Mouse (Mus musculus): ENCODE measurements around the gene Ccr9. TPM values are rescaled to one million over a fixed set of nuclear protein-coding genes. Genes with fewer than 3 reads are reported as not detected.
"Not testable (repeated sequence)": the region's sequence is repeated elsewhere in the genome, so short reads cannot be mapped to it uniquely, and the experiment has no call there.

Ccr9 gene
- polyA plus RNA-seq, 1 experiment from 2014 or later = 0.03 TPM

DNA sequence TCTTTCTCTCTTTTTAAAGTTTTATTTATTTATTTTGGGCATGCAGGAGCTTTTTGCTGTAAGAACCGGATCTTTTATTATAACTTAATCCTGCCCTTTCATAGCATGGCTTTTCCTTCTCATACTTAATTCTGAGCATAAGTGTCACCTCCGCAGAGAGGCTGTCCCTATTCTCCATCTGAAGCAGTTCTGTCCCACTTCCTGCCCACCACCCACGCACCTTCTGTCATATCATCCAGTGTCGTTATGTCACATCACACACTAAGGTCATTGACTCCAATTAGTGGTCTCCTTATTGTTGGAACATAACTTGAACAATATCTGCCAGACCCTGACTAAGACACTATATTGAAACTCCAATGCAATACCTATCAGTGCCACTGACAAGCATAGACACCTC is 80.4 kb downstream of the Ccr9 start:
- H3K9me3 ChIP-seq (ENCODE audit: control insufficient read depth, low read length) = no peaks in the 10 kb centered on the region
- H3K36me3 ChIP-seq (ENCODE audit: control insufficient read depth, insufficient read depth, low read length) = no peaks in the 10 kb centered on the region
- DNase-seq (ENCODE audit: low spot score) = no peak
- H3K27ac ChIP-seq (replicated peaks; ENCODE audit: low read depth, low read length) = no peak overlapping the region
- no peaks in the 10 kb centered on the region for H3K4me1 ChIP-seq (ENCODE audit: control insufficient read depth, insufficient read depth, low read length)
- no peak overlapping the region for H3K9ac ChIP-seq (ENCODE audit: low read length)
- WGBS = 76% methylated on average over 4 of the region's 4 CpGs
- H3K4me2 ChIP-seq (ENCODE audit: low read depth, severe bottlenecking) = no peak overlapping the region
- no peaks in the 10 kb centered on the region for H3K27me3 ChIP-seq (ENCODE audit: control insufficient read depth, insufficient read depth, low read length)
- ATAC-seq (ENCODE audit: insufficient number of reproducible peaks, low FRiP score, low TSS enrichment, low read depth) = no peak
- no peak overlapping the region for H3K4me3 ChIP-seq (ENCODE audit: low read depth, low read length)

GRCm38 (mm10) chr9:123760806-123761205 is 82.6 kb downstream of the Ccr9 start:
- no peak for ATAC-seq (ENCODE audit: insufficient number of reproducible peaks, low FRiP score, low TSS enrichment, low read depth)
- Histone ChIP-seq H3K27ac (replicated peaks; ENCODE audit: low read depth, low read length) (no peak overlapping the region), H3K9me3 (ENCODE audit: control insufficient read depth, low read length) (no peaks in the 10 kb centered on the region), H3K9ac (ENCODE audit: low read length) (no peak overlapping the region), H3K27me3 (ENCODE audit: control insufficient read depth, insufficient read depth, low read length) (no peaks in the 10 kb centered on the region), H3K36me3 (ENCODE audit: control insufficient read depth, insufficient read depth, low read length) (no peaks in the 10 kb centered on the region), H3K4me1 (ENCODE audit: control insufficient read depth, insufficient read depth, low read length) (no peaks in the 10 kb centered on the region), H3K4me2 (ENCODE audit: low read depth, severe bottlenecking) (no peak overlapping the region), H3K4me3 (ENCODE audit: low read depth, low read length) (no peak overlapping the region)
- no peak for DNase-seq (ENCODE audit: low spot score)
- WGBS = 89% methylated on average over 3 of the region's 3 CpGs

DNA sequence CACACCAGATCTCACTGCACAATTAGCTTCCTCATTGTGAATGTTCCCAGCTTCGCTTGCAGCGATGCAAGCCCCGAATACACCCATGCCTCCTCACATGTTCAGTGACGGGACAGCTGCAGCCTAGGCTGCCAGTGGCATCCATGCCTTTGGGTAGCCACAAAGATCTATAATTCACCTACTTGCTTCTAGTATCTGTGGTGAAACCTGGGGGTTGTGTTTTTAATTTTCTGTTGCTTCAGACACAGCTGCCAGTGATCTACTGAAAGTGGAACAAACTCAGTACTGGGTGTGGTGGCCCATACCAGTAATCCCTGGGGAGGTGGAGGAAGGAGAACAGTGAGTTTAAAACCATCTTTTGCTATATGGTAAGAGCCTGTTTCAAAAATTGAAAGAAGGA is 84.6 kb downstream of the Ccr9 start:
- Histone ChIP-seq H3K9ac (ENCODE audit: low read length) (no peak overlapping the region), H3K27ac (replicated peaks; ENCODE audit: low read depth, low read length) (no peak overlapping the region), H3K4me1 (ENCODE audit: control insufficient read depth, insufficient read depth, low read length) (no peaks in the 10 kb centered on the region), H3K27me3 (ENCODE audit: control insufficient read depth, insufficient read depth, low read length) (no peaks in the 10 kb centered on the region), H3K9me3 (ENCODE audit: control insufficient read depth, low read length) (no peaks in the 10 kb centered on the region), H3K36me3 (ENCODE audit: control insufficient read depth, insufficient read depth, low read length) (no peaks in the 10 kb centered on the region), H3K4me3 (ENCODE audit: low read depth, low read length) (no peak overlapping the region), H3K4me2 (ENCODE audit: low read depth, severe bottlenecking) (no peak overlapping the region)
- DNase-seq (ENCODE audit: low spot score) = no peak
- ATAC-seq (ENCODE audit: insufficient number of reproducible peaks, low FRiP score, low TSS enrichment, low read depth) = no peak
- WGBS = 87% methylated on average over 4 of the region's 4 CpGs

- no peak for DNase-seq (ENCODE audit: low spot score)
- WGBS = 72% methylated on average over 3 of the region's 3 CpGs
Observed at GRCm38 (mm10) chr9:123763771-123764170, 85.5 kb downstream of the Ccr9 start.

DNA sequence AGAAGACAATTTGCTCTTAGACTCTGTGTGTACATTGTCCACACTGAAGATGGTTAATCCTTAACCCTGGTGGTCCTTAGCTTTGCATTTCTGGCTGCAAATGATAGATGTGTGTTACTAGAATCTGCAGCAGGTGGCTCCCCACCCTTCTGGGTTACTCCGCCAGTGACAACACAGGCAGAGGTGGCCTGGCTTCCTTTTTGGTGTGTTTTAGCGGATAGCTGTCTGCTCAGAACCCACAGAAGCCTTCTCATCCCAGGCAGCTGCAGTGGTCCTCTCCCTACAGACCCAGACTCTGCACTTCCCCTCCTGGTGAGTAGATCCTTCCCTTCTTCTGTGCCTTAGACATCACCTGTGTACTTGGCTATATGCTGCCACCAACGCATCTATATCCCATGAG is 88.8 kb downstream of the Ccr9 start:
- no peak overlapping the region for H3K4me2 ChIP-seq (ENCODE audit: low read depth, severe bottlenecking)
- H3K27me3 ChIP-seq (ENCODE audit: control insufficient read depth, insufficient read depth, low read length) = no peaks in the 10 kb centered on the region
- H3K9ac ChIP-seq (ENCODE audit: low read length) = no peak overlapping the region
- no peaks in the 10 kb centered on the region for H3K9me3 ChIP-seq (ENCODE audit: control insufficient read depth, low read length)
- no peak overlapping the region for H3K27ac ChIP-seq (replicated peaks; ENCODE audit: low read depth, low read length)
- 79% methylated on average over 3 of the region's 3 CpGs for WGBS
- ATAC-seq (ENCODE audit: insufficient number of reproducible peaks, low FRiP score, low TSS enrichment, low read depth) (no peak), DNase-seq (ENCODE audit: low spot score) (no peak)
- H3K4me3 ChIP-seq (ENCODE audit: low read depth, low read length) = no peak overlapping the region
- H3K36me3 ChIP-seq (ENCODE audit: control insufficient read depth, insufficient read depth, low read length) = no peaks in the 10 kb centered on the region
- no peaks in the 10 kb centered on the region for H3K4me1 ChIP-seq (ENCODE audit: control insufficient read depth, insufficient read depth, low read length)

More at GRCm38 (mm10) chr9:123763771-123764170, 85.5 kb downstream of the Ccr9 start:
- no peak for ATAC-seq (ENCODE audit: insufficient number of reproducible peaks, low FRiP score, low TSS enrichment, low read depth)
- H3K9me3 ChIP-seq (ENCODE audit: control insufficient read depth, low read length) = no peaks in the 10 kb centered on the region
- no peak overlapping the region for H3K27ac ChIP-seq (replicated peaks; ENCODE audit: low read depth, low read length)
- no peak overlapping the region for H3K4me2 ChIP-seq (ENCODE audit: low read depth, severe bottlenecking)
- H3K36me3 ChIP-seq (ENCODE audit: control insufficient read depth, insufficient read depth, low read length) = no peaks in the 10 kb centered on the region
- H3K4me1 ChIP-seq (ENCODE audit: control insufficient read depth, insufficient read depth, low read length) = no peaks in the 10 kb centered on the region
- H3K9ac ChIP-seq (ENCODE audit: low read length) = no peak overlapping the region
- H3K27me3 ChIP-seq (ENCODE audit: control insufficient read depth, insufficient read depth, low read length) = no peaks in the 10 kb centered on the region
- no peak overlapping the region for H3K4me3 ChIP-seq (ENCODE audit: low read depth, low read length)

DNA sequence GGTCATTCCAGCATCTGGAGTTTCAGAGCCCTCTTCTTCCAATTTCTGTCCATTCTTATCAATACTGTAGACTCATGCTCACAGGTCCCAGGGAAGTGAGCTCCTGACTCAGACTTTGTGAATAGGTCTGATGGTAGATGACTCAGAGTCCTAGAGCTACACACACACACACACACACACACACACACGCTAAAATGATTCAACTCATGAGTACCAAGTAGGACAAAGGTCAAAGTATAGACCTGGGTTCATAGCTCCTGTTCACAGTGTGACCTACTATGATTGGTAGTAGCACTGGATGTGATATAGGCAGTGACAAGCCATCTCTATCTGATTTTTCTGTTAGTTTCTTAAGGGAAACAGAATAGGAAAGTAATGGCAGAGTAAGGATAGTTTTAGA is 90.2 kb downstream of the Ccr9 start:
- ATAC-seq (ENCODE audit: insufficient number of reproducible peaks, low FRiP score, low TSS enrichment, low read depth) = no peak

GRCm38 (mm10) chr9:123769532-123769931 is 91.3 kb downstream of the Ccr9 start:
- H3K9me3 ChIP-seq (ENCODE audit: control insufficient read depth, low read length) = no peaks in the 10 kb centered on the region
- H3K9ac ChIP-seq (ENCODE audit: low read length) = no peak overlapping the region
- ATAC-seq (ENCODE audit: insufficient number of reproducible peaks, low FRiP score, low TSS enrichment, low read depth) (no peak), DNase-seq (ENCODE audit: low spot score) (no peak)
- H3K4me3 ChIP-seq (ENCODE audit: low read depth, low read length) = no peak overlapping the region
- no peak overlapping the region for H3K27ac ChIP-seq (replicated peaks; ENCODE audit: low read depth, low read length)
- WGBS = 66% methylated on average over 6 of the region's 6 CpGs
- no peaks in the 10 kb centered on the region for H3K4me1 ChIP-seq (ENCODE audit: control insufficient read depth, insufficient read depth, low read length)
- no peak overlapping the region for H3K4me2 ChIP-seq (ENCODE audit: low read depth, severe bottlenecking)
- H3K36me3 ChIP-seq (ENCODE audit: control insufficient read depth, insufficient read depth, low read length) = no peaks in the 10 kb centered on the region
- no peaks in the 10 kb centered on the region for H3K27me3 ChIP-seq (ENCODE audit: control insufficient read depth, insufficient read depth, low read length)

More for the DNA sequence above, 90.2 kb downstream of the Ccr9 start:
- DNase-seq (ENCODE audit: low spot score) = no peak
- 64% methylated on average over 1 of the region's 1 CpGs for WGBS
- H3K27me3 ChIP-seq (ENCODE audit: control insufficient read depth, insufficient read depth, low read length) = no peaks in the 10 kb centered on the region
- no peak overlapping the region for H3K4me3 ChIP-seq (ENCODE audit: low read depth, low read length)
- no peak overlapping the region for H3K27ac ChIP-seq (replicated peaks; ENCODE audit: low read depth, low read length)
- H3K9me3 ChIP-seq (ENCODE audit: control insufficient read depth, low read length) = no peaks in the 10 kb centered on the region
- H3K4me2 ChIP-seq (ENCODE audit: low read depth, severe bottlenecking) = no peak overlapping the region
- no peak overlapping the region for H3K9ac ChIP-seq (ENCODE audit: low read length)
- no peaks in the 10 kb centered on the region for H3K36me3 ChIP-seq (ENCODE audit: control insufficient read depth, insufficient read depth, low read length)
- H3K4me1 ChIP-seq (ENCODE audit: control insufficient read depth, insufficient read depth, low read length) = no peaks in the 10 kb centered on the region

GRCm38 (mm10) chr9:123773299-123773698 is 95.1 kb downstream of the Ccr9 start:
- H3K9me3 ChIP-seq (ENCODE audit: control insufficient read depth, low read length); H3K27ac ChIP-seq (replicated peaks; ENCODE audit: low read depth, low read length); DNase-seq (ENCODE audit: low spot score); H3K27me3 ChIP-seq (ENCODE audit: control insufficient read depth, insufficient read depth, low read length); H3K4me1 ChIP-seq (ENCODE audit: control insufficient read depth, insufficient read depth, low read length); H3K4me2 ChIP-seq (ENCODE audit: low read depth, severe bottlenecking); H3K36me3 ChIP-seq (ENCODE audit: control insufficient read depth, insufficient read depth, low read length); H3K9ac ChIP-seq (ENCODE audit: low read length); H3K4me3 ChIP-seq (ENCODE audit: low read depth, low read length); ATAC-seq (ENCODE audit: insufficient number of reproducible peaks, low FRiP score, low TSS enrichment, low read depth): not testable (repeated sequence)
- 47% methylated on average over 2 of the region's 2 CpGs for WGBS

DNA sequence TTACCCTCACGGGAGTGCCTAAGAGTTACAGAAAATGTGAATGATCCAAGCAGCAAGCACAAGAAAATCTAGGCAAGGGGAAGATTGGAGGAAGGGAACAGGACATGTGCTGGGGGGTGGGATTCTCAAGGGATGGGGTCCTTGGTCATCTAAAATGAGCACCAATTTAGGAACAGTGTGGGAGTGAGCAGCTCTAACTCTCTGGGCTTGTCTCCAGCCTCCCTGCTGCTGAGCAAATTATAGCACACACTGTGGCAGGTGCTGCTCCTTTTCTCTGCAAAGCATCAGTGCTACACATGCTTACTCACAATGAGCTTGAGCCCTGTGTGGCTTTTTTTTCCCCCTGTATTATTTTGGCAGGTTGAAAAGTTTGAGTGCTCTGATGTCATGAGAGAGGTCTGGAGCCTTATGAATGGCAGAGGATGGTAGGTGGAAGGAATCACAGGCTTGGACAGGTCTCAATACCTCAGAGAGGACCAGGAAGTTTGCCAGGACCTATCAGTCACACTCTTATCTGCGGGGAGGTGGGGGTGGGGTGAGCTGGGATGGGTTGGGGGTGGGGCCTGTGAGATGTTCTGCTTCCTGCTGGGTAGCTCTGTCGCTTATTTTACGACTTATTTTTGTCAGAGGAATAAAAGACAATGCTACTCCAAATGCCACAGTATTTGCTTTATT is 110.8 kb downstream of the Ccr9 start:
- no peak for DNase-seq (ENCODE audit: low spot score)
- Histone ChIP-seq H3K9me3 (ENCODE audit: control insufficient read depth, low read length) (no peaks in the 10 kb centered on the region), H3K9ac (ENCODE audit: low read length) (no peak overlapping the region), H3K4me3 (ENCODE audit: low read depth, low read length) (no peak overlapping the region), H3K4me2 (ENCODE audit: low read depth, severe bottlenecking) (no peak overlapping the region), H3K4me1 (ENCODE audit: control insufficient read depth, insufficient read depth, low read length) (no peaks in the 10 kb centered on the region), H3K27me3 (ENCODE audit: control insufficient read depth, insufficient read depth, low read length) (no peaks in the 10 kb centered on the region), H3K36me3 (ENCODE audit: control insufficient read depth, insufficient read depth, low read length) (peaks cover 6% of the 10 kb centered on the region), H3K27ac (replicated peaks; ENCODE audit: low read depth, low read length) (no peak overlapping the region)
- ATAC-seq (ENCODE audit: insufficient number of reproducible peaks, low FRiP score, low TSS enrichment, low read depth) = no peak
- 73% methylated on average over 4 of the region's 4 CpGs for WGBS

Measured in limb, embryonic 11.5 days (tissue).